Mouse (Mus musculus) embryonic fibroblast, embryonic 13.5 days (primary cell): ENCODE measurements at regions not wholly inside any gene's neighbourhood (a gene's known extent, or its start where the extent isn't known, plus 50 kb on each side); places are given as distances from the start of the nearest gene placed in this dataset.

Experiments used
- H3K27ac ChIP-seq: 2 replicates; pipeline ENCODE4 v1.5.1; 2012; ENCODE audit warnings: low read length, control low read depth, inconsistent platforms; ENCODE audit not compliant: insufficient read depth
- H3K4me1 ChIP-seq: 2 replicates; pipeline ENCODE4 v1.6.1; 2011; ENCODE audit warnings: low read length; ENCODE audit not compliant: control insufficient read depth, insufficient read depth
- H3K4me3 ChIP-seq: 2 replicates; pipeline ENCODE4 v1.5.1; 2011; ENCODE audit warnings: mild to moderate bottlenecking, control low read depth, low read length; ENCODE audit not compliant: insufficient read depth
- CTCF ChIP-seq: IDR thresholded peaks from 2 replicates; pipeline ENCODE4 v1.5.1; 2011; ENCODE audit warnings: mild to moderate bottlenecking, control low read depth, low read length, moderate library complexity, borderline replicate concordance; ENCODE audit not compliant: insufficient read depth
- POLR2A ChIP-seq: IDR thresholded peaks from 2 replicates; pipeline ENCODE4 v1.6.1; 2011; ENCODE audit warnings: low read depth, mild to moderate bottlenecking, control low read depth, low read length, moderate library complexity

DNA sequence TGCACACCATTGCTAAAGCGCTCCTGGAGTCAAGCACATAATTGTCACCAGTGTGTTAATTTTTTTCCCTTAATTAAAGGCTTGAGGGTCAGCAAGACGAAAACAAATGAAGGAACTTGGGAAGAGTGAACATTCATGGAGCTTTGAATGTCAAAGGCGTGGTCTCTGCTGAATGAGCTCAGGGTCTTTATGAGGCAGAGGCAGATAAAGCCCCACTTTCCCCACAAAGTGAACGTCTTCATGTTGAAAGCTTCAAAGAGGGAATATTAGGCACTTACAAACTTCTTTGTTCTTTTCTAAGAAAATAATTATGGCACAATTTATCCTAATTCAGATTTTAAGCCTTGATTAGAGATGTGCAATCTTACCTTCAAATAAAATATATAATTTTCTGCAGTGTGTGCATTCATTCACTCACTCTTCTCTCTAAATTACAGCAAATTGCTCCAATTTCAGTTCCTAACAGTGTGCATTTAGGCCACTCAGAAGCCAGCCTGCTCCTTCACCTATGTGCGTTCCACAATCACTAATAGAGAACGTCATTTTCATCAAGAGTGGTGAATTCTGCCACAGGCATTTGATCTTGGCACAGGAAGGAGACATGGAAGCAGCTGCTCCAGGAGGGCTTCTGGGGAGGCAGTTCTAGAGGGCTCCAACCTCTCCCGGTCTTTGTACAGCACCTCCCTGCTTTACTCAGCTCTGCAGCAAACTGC, 412.1 kb downstream of the Sox11 start:
- no peak overlapping the region for H3K4me3 ChIP-seq
- no peak for TF ChIP-seq POLR2A
- no peak for TF ChIP-seq CTCF
- H3K4me1 ChIP-seq: peaks cover 7% of the 10 kb centered on the region; the same call in 1 of the 2 replicates
- H3K27ac ChIP-seq: no peak overlapping the region

DNA sequence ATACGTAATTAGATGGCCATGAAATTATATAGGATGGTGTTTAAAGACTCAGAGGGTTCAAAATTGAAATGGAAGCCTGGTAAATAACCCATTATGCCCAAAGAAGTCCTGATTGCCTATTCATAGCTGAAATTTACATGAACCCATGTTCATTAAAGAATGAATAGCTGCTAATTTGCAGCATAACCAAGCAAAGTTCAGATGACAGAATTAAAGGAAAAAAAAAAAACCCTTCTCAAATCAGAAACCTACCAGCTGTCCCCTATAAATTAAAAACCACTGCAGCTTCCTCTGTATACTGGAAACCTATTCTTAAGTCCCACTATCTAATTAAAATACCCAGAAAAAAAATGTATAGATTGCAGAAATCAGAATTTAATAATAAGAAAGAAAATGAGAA, 436.2 kb downstream of the Sox11 start:
- Histone ChIP-seq H3K27ac (no peak overlapping the region), H3K4me3 (no peak overlapping the region), H3K4me1 (no peaks in the 10 kb centered on the region)
- no peak for TF ChIP-seq POLR2A

DNA sequence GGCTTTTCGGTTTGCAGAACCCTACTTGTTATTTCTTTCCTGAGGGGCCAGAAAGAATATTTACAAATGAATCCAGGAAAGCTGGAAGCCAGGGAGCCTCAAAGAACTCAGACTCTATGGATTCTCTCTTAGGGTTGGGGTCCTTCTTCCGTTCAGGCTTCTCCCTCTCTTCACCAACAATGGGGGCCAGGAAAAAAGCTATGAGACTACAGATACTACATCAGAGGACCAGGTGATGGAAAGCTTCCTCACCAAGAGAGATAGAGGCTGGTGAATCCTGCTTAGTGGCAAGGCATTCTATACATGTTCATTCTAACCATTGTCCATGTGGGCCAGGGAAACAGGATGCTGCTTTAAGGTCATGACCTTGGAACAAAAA, 434.9 kb downstream of the Cmpk2 start:
- no peaks in the 10 kb centered on the region for H3K4me1 ChIP-seq
- TF ChIP-seq CTCF (no peak), POLR2A (no peak)
- H3K27ac ChIP-seq: no peak overlapping the region
- no peak overlapping the region for H3K4me3 ChIP-seq

DNA sequence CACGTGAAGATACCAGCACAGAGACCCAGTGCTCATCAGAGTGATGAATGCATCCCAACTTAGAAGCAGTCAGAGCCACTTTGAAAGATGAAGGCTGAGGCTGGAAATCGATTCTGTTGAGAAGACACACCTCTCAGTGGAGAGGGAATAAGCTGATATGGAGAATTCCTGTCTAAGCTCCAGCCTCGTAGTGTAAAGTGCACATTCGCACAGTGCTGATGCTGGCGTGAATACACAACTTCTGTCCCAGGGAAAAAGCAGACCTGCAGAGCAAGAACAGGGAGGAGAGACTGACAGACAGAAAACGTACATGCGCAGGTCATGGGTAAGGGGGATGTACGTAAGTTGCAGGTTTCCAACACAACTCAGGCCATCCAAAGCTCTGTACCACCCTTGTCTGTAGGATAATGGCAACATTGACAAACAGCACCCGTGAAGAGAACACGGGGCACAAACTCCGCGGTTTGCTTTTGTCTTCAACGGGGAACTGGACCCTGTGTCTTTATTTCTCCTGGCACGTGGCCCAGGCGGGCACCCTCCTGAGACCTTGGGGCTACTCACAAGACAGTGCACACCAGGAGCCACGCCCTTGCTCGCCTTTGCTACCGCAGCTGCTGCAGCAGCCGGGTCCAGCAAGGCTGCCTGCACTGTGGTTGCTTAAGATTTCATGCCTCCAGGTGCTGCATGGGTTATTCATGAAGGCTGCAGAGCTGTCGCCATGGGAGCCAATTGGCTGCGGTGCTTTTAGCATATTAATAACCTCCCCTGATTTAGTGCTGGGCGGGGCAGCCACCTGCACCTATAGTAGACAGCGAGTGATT, 434.3 kb downstream of the Cmpk2 start:
- no peak for TF ChIP-seq CTCF
- no peak for TF ChIP-seq POLR2A
- no peak overlapping the region for H3K4me3 ChIP-seq
- no peaks in the 10 kb centered on the region for H3K4me1 ChIP-seq
- no peak overlapping the region for H3K27ac ChIP-seq

DNA sequence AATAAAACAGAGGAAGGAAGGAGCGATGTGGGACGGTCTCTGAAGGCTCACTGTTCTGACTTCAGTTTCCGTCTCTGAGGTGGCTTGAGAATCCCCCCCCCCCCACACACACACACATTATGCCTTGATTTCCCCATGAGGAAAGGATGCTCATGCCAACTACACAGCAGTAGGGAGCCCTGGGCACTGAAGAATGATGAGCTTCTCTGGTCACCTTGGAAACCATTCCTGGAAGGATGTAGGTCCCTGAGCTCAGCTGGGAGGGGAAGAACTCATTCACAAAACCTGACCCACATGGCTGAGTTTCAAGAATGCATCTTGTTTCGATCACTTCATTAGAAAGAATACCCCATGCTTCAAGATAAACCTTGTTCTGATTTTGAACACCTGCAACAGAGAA, 422.2 kb downstream of the Cmpk2 start:
- 0 out of 2 replicates have a peak, but pooled peaks cover 2% of the 10 kb centered on the region for H3K4me1 ChIP-seq
- no peak for TF ChIP-seq CTCF
- no peak for TF ChIP-seq POLR2A
- H3K27ac ChIP-seq: no peak overlapping the region
- no peak overlapping the region for H3K4me3 ChIP-seq

DNA sequence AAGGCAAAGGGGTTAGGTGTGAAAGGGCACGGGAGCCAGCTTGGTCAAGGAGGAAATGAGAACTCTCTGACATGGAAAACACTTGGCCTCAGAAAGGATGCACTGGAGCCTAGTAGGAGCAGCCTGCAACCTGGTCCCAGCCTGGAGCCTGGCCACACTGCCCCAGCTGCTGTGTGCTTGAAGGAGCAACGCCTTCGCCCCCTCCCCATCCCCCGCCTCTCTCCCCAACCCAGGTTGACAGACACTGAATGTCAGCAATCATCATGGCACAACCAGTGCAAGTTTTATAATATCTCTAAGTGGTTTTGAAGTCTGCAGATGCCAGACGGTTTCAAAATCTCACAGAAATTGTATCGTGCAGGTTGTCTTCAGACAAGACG, 417.6 kb downstream of the Cmpk2 start:
- TF ChIP-seq POLR2A: no peak
- no peak for TF ChIP-seq CTCF
- H3K4me3 ChIP-seq: no peak overlapping the region
- H3K27ac ChIP-seq: no peak overlapping the region
- peaks cover 5% of the 10 kb centered on the region; the same call in 1 of the 2 replicates for H3K4me1 ChIP-seq

DNA sequence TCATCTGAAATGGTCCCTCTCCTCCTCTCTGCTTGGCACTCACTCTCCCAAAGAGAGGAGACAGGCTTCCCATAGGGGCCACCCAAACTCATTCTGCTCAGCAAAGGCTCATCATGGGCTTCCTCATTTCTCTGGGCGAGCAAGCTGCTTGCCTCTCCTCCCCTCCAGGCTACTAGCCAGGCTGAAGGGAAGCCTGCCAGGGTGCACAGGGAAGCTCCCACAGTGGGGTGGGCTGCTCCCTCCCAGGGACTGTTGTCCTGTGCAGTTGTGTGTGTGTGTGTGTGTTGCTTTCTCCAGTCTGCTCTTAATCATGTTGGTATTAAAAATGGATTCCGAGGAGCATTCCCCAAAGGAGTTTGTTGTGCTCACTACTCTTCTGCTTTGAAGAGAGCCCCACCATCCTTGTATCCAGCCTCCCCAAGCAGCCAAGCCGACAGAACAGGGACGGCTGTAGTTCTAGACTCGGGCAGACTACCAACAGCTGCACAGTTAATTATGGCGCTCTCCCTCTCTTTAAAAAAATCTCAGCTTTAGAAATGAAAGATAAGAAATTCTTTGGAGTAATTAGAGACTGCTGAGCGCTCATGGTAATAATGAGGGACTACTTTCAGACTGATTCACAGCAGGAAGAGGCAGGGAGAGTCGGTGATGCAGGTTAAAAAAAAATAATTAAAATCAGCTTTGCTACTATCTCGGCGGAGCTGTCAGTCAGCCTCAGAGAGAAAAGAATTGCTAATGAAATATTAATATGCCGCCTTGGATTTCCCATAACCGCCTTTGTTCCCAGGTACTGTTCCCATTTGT, 417.0 kb downstream of the Cmpk2 start:
- Histone ChIP-seq H3K27ac (no peak overlapping the region), H3K4me1 (peaks cover 5% of the 10 kb centered on the region; the same call in 1 of the 2 replicates), H3K4me3 (no peak overlapping the region)
- TF ChIP-seq POLR2A: no peak
- no peak for TF ChIP-seq CTCF

DNA sequence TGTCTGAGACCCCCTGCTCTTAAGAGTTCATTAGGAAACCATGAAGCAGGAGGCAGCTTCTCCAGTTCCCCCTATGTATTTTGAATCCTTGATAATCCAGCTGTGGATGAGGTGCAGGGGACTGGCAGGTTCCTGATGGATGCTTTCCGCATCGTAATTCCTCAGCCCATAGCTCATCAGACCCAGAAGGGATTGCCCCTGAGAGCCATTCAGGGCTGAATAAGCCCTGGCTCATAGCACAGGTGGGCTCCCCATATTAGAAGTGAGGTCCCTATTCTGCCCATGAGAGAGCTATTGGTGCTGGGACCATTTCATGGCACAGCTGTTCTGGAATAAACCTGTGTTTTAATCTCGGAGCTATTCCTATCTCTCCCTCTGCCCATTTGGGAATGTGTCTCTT, 416.1 kb downstream of the Cmpk2 start:
- TF ChIP-seq POLR2A (no peak), CTCF (no peak)
- Histone ChIP-seq H3K4me3 (no peak overlapping the region), H3K4me1 (peaks cover 5% of the 10 kb centered on the region; the same call in 1 of the 2 replicates), H3K27ac (no peak overlapping the region)

DNA sequence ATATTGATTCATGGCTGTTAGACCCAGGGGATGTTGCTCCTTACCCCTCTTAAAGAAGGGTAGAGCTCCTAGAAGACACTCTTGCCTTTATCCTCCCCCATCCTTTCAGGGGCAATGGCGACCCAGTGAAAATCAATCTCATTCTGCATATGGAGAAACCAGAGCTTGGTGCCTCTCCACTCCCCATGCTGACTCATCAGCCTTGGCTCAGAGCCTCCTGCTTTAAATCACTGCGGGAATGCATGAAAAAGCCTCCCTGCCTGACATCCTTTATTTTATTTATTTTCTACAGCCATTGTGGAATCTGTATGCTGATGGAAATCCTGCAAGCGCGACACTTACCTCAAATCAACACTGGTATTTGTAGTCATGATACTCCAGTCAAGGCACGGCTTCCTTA, 415.2 kb downstream of the Cmpk2 start:
- H3K4me3 ChIP-seq: no peak overlapping the region
- H3K27ac ChIP-seq: no peak overlapping the region
- TF ChIP-seq POLR2A: no peak
- H3K4me1 ChIP-seq: peaks cover 5% of the 10 kb centered on the region; the same call in 1 of the 2 replicates

DNA sequence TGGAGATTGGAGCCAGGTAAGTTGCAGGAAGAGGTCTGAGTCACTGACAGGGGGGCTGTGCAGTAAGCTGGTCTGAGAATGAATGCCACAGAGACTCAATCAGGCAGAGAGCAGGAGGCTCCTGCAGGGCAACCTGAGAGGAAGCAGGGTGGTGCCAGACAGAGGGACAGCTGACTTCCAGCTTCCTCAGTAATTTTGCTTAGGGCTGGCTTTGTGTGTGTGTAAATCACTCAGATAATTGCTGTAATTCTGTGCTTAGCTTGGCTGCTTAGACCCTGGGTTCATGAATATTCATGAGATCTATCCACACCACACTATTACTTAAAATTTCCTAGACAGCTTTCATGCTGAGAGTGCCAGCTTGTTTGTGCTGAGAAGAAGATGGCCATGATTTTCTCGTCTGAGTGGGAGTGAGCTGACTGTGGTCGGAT, 408.7 kb downstream of the Cmpk2 start:
- TF ChIP-seq POLR2A (no peak), CTCF (no peak)
- H3K4me3 ChIP-seq: no peak overlapping the region
- no peak overlapping the region for H3K27ac ChIP-seq
- H3K4me1 ChIP-seq: peaks cover 2% of the 10 kb centered on the region; the same call in 1 of the 2 replicates
